Mouse (Mus musculus): ENCODE measurements around the gene Gatd1. TPM values are rescaled to one million over a fixed set of nuclear protein-coding genes. Genes with fewer than 3 reads are reported as not detected.
A peak's percentile ranks its signal among the peaks of the same experiment; 100 is the strongest.
"Not testable (repeated sequence)": the region's sequence is repeated elsewhere in the genome, so short reads cannot be mapped to it uniquely, and the experiment has no call there.

The Gatd1 gene
- total and polyA plus RNA-seq, 3 experiments: 15.4 to 23.9 (median 22.6) TPM

DNA sequence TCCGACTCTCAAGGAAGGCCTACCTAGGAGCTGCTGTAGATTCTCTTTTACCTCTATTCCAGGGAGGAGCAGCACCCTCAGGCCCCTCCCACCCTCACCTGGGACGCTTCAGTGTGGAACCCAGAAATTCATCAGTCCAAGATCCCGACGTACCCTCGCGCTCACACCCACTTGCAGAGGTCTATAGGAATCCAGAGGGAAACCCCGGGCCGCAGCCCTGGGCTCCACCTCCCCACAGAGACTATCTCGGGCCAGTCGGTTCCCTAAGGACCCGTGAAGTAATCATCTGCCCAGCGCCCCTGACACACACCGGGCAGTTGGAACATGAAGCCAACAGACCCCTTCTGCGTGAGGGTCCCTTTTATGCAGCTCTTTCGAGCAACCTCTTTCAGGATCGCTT, 605 bp downstream of the Gatd1 start:
- peaks cover 7% of the 10 kb centered on the region for H3K27me3 ChIP-seq (ENCODE audit: insufficient read depth, low read length)
- peaks cover 51% of the 10 kb centered on the region for H3K4me1 ChIP-seq (ENCODE audit: insufficient read depth, low read depth, low read length)
- DNase-seq (ENCODE audit: low spot score) (no peak), ATAC-seq (ENCODE audit: extremely low read depth, insufficient number of reproducible peaks, low FRiP score, poor library complexity, severe bottlenecking) (no peak)
- H3K9me3 ChIP-seq (replicated peaks): no peaks in the 10 kb centered on the region
- peaks cover 40% of the 10 kb centered on the region for H3K36me3 ChIP-seq (replicated peaks)
- no peak for TF ChIP-seq TAL1 (conservative IDR thresholded peaks at IDR 0.05; ENCODE audit: low read depth, low read length)
- TF ChIP-seq CTCF (IDR thresholded peaks at IDR 0.05; ENCODE audit: low read depth, low read length): no peak
- TF ChIP-seq GATA2 (IDR thresholded peaks at IDR 0.05; ENCODE audit: borderline replicate concordance, low read depth, low read length): no peak
- TF ChIP-seq GATA1 (IDR thresholded peaks at IDR 0.05; ENCODE audit: borderline replicate concordance, low read length): no peak
- TF ChIP-seq POLR2AphosphoS5 (IDR thresholded peaks at IDR 0.05; ENCODE audit: insufficient replicate concordance, low read depth, low read length): no peak
- peak overlapping the region; percentile 79 for H3K4me3 ChIP-seq (ENCODE audit: low read depth, low read length)

DNA sequence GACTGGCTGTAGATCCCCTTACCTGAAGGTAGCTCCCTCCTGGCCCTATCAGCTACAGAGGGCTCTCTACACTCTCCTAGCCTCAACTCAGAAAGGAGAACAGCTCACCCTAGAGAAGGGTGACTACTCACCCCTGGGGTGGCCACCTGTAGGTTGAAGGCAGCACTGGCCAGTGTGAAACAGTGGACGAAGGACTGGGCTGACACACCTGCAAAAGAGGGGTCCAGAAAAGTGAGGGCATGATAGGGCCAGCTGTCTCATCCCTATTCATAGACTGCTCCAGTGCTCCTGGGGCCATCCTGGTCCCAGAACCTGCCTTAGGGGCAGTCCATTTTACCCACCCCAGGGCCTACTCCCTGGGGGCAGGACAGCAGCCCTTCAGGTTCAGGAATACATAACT, 2.3 kb downstream of the Gatd1 start:
- DNase-seq (ENCODE audit: low spot score): no peak
- TF ChIP-seq GATA1 (IDR thresholded peaks at IDR 0.05; ENCODE audit: borderline replicate concordance, low read length) (no peak), TAL1 (conservative IDR thresholded peaks at IDR 0.05; ENCODE audit: low read depth, low read length) (no peak), GATA2 (IDR thresholded peaks at IDR 0.05; ENCODE audit: borderline replicate concordance, low read depth, low read length) (no peak), CTCF (IDR thresholded peaks at IDR 0.05; ENCODE audit: low read depth, low read length) (no peak), POLR2AphosphoS5 (IDR thresholded peaks at IDR 0.05; ENCODE audit: insufficient replicate concordance, low read depth, low read length) (no peak)
- no peaks in the 10 kb centered on the region for H3K9me3 ChIP-seq (replicated peaks)
- no peak overlapping the region for H3K4me3 ChIP-seq (ENCODE audit: low read depth, low read length)
- ATAC-seq (ENCODE audit: extremely low read depth, insufficient number of reproducible peaks, low FRiP score, poor library complexity, severe bottlenecking): no peak
- peaks cover 46% of the 10 kb centered on the region for H3K36me3 ChIP-seq (replicated peaks)
- peaks cover 49% of the 10 kb centered on the region for H3K4me1 ChIP-seq (ENCODE audit: insufficient read depth, low read depth, low read length)
- no peaks in the 10 kb centered on the region for H3K27me3 ChIP-seq (ENCODE audit: insufficient read depth, low read length)

DNA sequence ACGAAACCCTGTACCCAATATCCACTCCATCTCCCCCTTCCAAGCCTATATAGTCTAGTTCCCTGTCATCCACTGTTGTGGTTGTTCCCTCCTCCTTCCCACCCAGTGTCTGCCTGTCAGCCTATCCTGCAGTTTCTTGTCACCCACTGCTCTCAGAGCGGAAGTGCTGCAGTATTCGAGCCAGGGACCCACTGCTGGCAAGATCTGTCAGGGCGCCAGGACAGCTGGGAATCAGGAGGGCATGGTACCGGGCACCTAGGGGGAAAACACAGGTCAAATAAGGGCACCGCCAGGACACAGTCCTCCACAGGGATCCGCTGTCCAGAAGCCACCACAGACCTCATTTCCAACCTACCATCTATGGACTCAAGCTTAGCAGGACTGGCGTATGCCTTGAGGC, 3.3 kb downstream of the Gatd1 start:
- TF ChIP-seq CTCF (IDR thresholded peaks at IDR 0.05; ENCODE audit: low read depth, low read length) (no peak), POLR2AphosphoS5 (IDR thresholded peaks at IDR 0.05; ENCODE audit: insufficient replicate concordance, low read depth, low read length) (no peak), GATA2 (IDR thresholded peaks at IDR 0.05; ENCODE audit: borderline replicate concordance, low read depth, low read length) (no peak), GATA1 (IDR thresholded peaks at IDR 0.05; ENCODE audit: borderline replicate concordance, low read length) (no peak), TAL1 (conservative IDR thresholded peaks at IDR 0.05; ENCODE audit: low read depth, low read length) (no peak)
- Histone ChIP-seq H3K36me3 (replicated peaks) (peaks cover 53% of the 10 kb centered on the region), H3K9me3 (replicated peaks) (no peaks in the 10 kb centered on the region), H3K4me1 (ENCODE audit: insufficient read depth, low read depth, low read length) (peaks cover 43% of the 10 kb centered on the region), H3K27me3 (ENCODE audit: insufficient read depth, low read length) (no peaks in the 10 kb centered on the region), H3K4me3 (ENCODE audit: low read depth, low read length) (no peak overlapping the region)
- ATAC-seq (ENCODE audit: extremely low read depth, insufficient number of reproducible peaks, low FRiP score, poor library complexity, severe bottlenecking) (no peak), DNase-seq (ENCODE audit: low spot score) (no peak)

DNA sequence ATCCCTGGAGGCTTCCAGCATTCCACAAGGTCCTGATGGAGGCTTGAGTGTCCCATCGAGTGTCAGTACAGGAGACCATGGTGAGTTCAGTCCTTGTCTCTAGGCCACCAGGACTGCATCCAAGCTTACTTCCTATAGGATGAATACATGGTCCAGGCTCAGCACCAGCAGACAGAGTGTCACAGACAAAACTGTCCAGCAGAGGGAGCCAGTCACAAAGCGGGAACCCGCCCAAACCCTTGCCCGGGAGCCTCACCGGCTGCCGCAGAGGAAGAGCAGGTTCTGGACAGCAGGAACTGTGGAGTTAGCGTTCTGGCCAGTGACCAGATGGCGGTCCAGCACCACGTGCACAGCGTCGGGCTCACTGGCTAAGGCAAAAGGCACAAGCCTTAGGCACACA, 5.1 kb downstream of the Gatd1 start:
- Histone ChIP-seq H3K27me3 (ENCODE audit: insufficient read depth, low read length) (no peaks in the 10 kb centered on the region), H3K4me3 (ENCODE audit: low read depth, low read length) (no peak overlapping the region; the same call in 1 of the 2 replicates), H3K4me1 (ENCODE audit: insufficient read depth, low read depth, low read length) (peaks cover 35% of the 10 kb centered on the region), H3K9me3 (replicated peaks) (no peaks in the 10 kb centered on the region), H3K36me3 (replicated peaks) (peaks cover 67% of the 10 kb centered on the region)
- DNase-seq (ENCODE audit: low spot score) (peak; percentile 74), ATAC-seq (ENCODE audit: extremely low read depth, insufficient number of reproducible peaks, low FRiP score, poor library complexity, severe bottlenecking) (peak; percentile 46; the same call in 1 of the 2 replicates)
- TF ChIP-seq CTCF (IDR thresholded peaks at IDR 0.05; ENCODE audit: low read depth, low read length): peak; percentile 74
- no peak for TF ChIP-seq POLR2AphosphoS5 (IDR thresholded peaks at IDR 0.05; ENCODE audit: insufficient replicate concordance, low read depth, low read length)

DNA sequence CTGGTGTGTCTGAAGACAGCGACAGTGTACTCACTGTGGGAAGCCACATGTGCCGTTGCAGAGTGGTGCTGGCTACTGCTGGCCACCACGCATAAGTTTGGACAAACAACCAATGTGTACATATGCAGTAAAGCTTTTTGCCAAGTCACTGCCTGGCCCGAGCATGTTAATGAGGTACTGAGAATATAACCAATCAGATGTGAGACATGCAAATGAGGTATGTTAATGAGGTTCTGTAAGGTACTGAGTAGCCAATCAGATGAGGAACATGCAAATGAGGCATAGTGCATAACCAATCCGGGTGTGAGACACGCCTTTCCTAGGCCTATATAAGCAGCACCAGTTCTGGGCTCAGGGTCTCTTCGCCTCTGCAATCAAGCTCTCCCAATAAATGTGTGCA, 6.3 kb downstream of the Gatd1 start:
- not testable (repeated sequence) for DNase-seq (ENCODE audit: low spot score); H3K9me3 ChIP-seq (replicated peaks); H3K27me3 ChIP-seq (ENCODE audit: insufficient read depth, low read length); H3K4me3 ChIP-seq (ENCODE audit: low read depth, low read length); ATAC-seq (ENCODE audit: extremely low read depth, insufficient number of reproducible peaks, low FRiP score, poor library complexity, severe bottlenecking)
- Histone ChIP-seq H3K4me1 (ENCODE audit: insufficient read depth, low read depth, low read length) (peaks cover 35% of the 10 kb centered on the region), H3K36me3 (replicated peaks) (peaks cover 78% of the 10 kb centered on the region)

DNA sequence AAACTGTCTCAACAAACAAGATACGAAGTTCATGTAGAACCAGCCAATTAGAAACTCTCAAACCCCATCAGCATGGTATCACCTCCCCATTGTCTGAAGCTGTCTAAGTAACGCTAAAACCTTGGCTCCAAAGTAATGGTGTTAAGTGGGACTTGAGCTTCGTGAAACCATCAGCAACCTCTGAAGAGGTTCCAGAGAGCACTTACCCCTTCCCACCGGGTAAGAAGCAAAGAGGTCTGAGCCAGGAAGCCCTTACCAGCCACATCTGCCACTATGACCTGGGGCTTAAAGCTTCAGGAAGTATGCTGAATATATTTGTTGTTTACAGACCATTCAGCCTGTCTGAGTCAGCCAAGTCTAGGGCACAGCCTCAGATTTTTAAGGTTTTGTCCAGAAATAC, 8.5 kb downstream of the Gatd1 start:
- no peak for TF ChIP-seq GATA2 (IDR thresholded peaks at IDR 0.05; ENCODE audit: borderline replicate concordance, low read depth, low read length)
- no peak for TF ChIP-seq POLR2AphosphoS5 (IDR thresholded peaks at IDR 0.05; ENCODE audit: insufficient replicate concordance, low read depth, low read length)
- H3K36me3 ChIP-seq (replicated peaks): peaks cover 81% of the 10 kb centered on the region
- no peak for DNase-seq (ENCODE audit: low spot score)
- H3K9me3 ChIP-seq (replicated peaks): no peaks in the 10 kb centered on the region
- ATAC-seq (ENCODE audit: extremely low read depth, insufficient number of reproducible peaks, low FRiP score, poor library complexity, severe bottlenecking): no peak
- peaks cover 37% of the 10 kb centered on the region for H3K4me1 ChIP-seq (ENCODE audit: insufficient read depth, low read depth, low read length)
- no peak overlapping the region for H3K4me3 ChIP-seq (ENCODE audit: low read depth, low read length)
- H3K27me3 ChIP-seq (ENCODE audit: insufficient read depth, low read length): no peaks in the 10 kb centered on the region

DNA sequence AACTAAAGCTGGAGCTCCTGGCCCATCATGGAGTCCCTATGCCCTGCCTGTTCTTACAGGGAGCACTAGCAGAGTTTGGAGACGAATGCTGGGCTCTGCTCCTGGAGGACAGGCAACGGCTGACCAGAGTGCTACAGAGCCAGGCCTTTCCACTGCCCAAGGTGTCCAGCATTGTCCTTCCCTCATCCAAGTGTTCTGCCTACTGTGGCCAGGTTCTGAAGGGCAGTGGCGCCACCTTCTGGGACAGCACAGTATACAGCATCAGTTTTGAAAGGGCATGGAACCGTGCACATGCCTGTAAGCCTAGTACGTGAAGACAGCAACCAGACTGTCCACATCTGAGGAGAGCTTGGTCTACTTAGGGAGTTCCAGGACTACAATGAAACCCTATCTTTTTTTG, 10.6 kb downstream of the Gatd1 start:
- no peak overlapping the region for H3K4me3 ChIP-seq (ENCODE audit: low read depth, low read length)
- peak; percentile 45; the same call in 1 of the 2 replicates for ATAC-seq (ENCODE audit: extremely low read depth, insufficient number of reproducible peaks, low FRiP score, poor library complexity, severe bottlenecking)
- DNase-seq (ENCODE audit: low spot score): peak; percentile 46
- H3K4me1 ChIP-seq (ENCODE audit: insufficient read depth, low read depth, low read length): peaks cover 26% of the 10 kb centered on the region
- H3K27me3 ChIP-seq (ENCODE audit: insufficient read depth, low read length): no peaks in the 10 kb centered on the region
- H3K36me3 ChIP-seq (replicated peaks): peaks cover 81% of the 10 kb centered on the region
- H3K9me3 ChIP-seq (replicated peaks): no peaks in the 10 kb centered on the region
- TF ChIP-seq GATA2 (IDR thresholded peaks at IDR 0.05; ENCODE audit: borderline replicate concordance, low read depth, low read length) (no peak), CTCF (IDR thresholded peaks at IDR 0.05; ENCODE audit: low read depth, low read length) (peak; percentile 79)
